Mouse (Mus musculus) stomach, postnatal 0 days (tissue): ENCODE results near the gene Ephx3. TPM values are rescaled to one million over a fixed set of nuclear protein-coding genes. Genes with fewer than 3 reads are reported as not detected.
A peak's percentile ranks its signal among the peaks of the same experiment; 100 is the strongest.

Source experiments
- ATAC-seq: fragments of 200-750 bp; cut with Nextera tagmentation; 2 replicates; pipeline ENCODE4 v1.8.0; 2017; ENCODE audit not compliant: low FRiP score, low TSS enrichment
- DNase-seq: peaks from one replicate; pipeline ENCODE4 v3.0.0-alpha.2; 2016; ENCODE audit warnings: low spot score
- H3K27ac ChIP-seq: fragments of 300-500 bp; sonication (generic); replicated peaks from 2 replicates; pipeline ENCODE4 v1.5.1; 2014; ENCODE audit warnings: mild to moderate bottlenecking, control low read depth
- H3K27me3 ChIP-seq: fragments of 300-500 bp; sonication (generic); 2 replicates; pipeline ENCODE4 v1.6.1; 2014; ENCODE audit warnings: low read length; ENCODE audit not compliant: control insufficient read depth, insufficient read depth
- H3K36me3 ChIP-seq: fragments of 300-500 bp; sonication (generic); 2 replicates; pipeline ENCODE4 v1.6.1; 2014; ENCODE audit warnings: low read length, mixed read lengths; ENCODE audit not compliant: control insufficient read depth, insufficient read depth
- H3K4me1 ChIP-seq: fragments of 300-500 bp; sonication (generic); replicated peaks from 2 replicates; pipeline ENCODE4 v1.6.1; 2014; ENCODE audit warnings: antibody characterized with exemption; ENCODE audit not compliant: control insufficient read depth, insufficient read depth
- H3K4me2 ChIP-seq: fragments of 300-500 bp; sonication (generic); replicated peaks from 2 replicates; pipeline ENCODE4 v1.6.1; 2014; ENCODE audit warnings: low read depth, mild to moderate bottlenecking, control low read depth, moderate library complexity
- H3K4me3 ChIP-seq: fragments of 300-500 bp; sonication (generic); 2 replicates; pipeline ENCODE4 v1.5.1; 2014; ENCODE audit warnings: low read depth, low read length, control low read depth
- H3K9ac ChIP-seq: fragments of 300-500 bp; sonication (generic); 2 replicates; pipeline ENCODE4 v1.6.1; 2014; ENCODE audit warnings: mild to moderate bottlenecking, low read length, control low read depth, mixed read lengths
- H3K9me3 ChIP-seq: fragments of 300-500 bp; sonication (generic); 2 replicates; pipeline ENCODE4 v1.6.1; 2016; ENCODE audit warnings: low read length; ENCODE audit not compliant: control insufficient read depth
- CTCF ChIP-seq: IDR thresholded peaks from 2 replicates; pipeline ENCODE4 v1.5.1; 2016; ENCODE audit warnings: antibody characterized with exemption, low read depth, mild to moderate bottlenecking, moderate library complexity
- EP300 ChIP-seq: optimal IDR thresholded peaks from 2 replicates; pipeline ENCODE3; 2016; ENCODE audit warnings: antibody characterized with exemption
- WGBS: fragments of 180-500 bp; shearing (Covaris S2); extraction: QIAGEN DNeasy Blood & Tissue Kit; methylation state at CpG from one replicate; pipeline ENCODE4 v1.1.7; 2014; 5-methylcytosine and 5-hydroxymethylcytosine counted together
- polyA plus RNA-seq: library from polyadenylated mRNA; unstranded; fragments of >200 nt; fragmentation: Nextera tagmentation; extraction: Ambion mirVana; gene quantifications from 2 replicates; pipeline ENCODE4 v1.2.1, GENCODE M21; 2015

The Ephx3 gene
- polyA plus RNA-seq, 1 experiment from 2014 or later: 48.8 TPM

DNA sequence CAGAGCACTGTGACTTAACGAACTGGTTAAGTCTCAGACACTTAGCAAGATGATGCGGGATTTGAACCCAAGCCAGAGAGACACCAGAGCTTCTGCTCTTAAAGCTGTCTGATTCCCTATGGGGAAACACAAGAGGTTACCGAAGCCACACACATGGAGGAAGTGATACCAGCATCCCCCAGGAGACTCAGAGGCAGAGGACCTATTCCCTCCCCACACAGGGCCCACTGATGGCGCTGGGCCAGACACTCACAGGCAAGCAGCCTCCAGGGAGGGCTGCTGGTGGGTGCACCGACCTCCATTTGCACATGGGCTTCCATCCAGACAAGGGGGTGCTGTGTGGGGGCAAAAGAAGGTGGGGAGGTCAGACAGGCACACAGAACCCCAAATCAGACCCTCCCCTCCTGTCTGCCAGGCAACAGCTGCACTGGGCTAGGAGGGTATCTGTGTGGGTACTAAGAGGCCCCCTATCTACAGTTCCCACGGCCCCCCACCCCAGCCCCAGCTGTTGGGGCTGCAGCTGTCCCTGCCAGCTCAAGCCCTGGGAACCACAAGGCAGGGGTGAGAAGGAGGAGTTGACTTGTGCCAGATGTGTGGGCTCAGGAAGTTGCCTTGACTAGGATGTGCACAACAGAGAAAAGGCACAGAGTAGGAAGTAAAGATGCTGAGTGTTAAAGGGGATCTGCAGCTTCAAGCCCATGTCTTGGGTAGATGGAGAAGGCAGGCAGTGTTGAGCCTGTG lies 25.3 kb downstream of the Ephx3 start:
- no peaks in the 10 kb centered on the region for H3K36me3 ChIP-seq
- ATAC-seq: no peak
- H3K27me3 ChIP-seq: no peaks in the 10 kb centered on the region
- H3K9me3 ChIP-seq: no peaks in the 10 kb centered on the region
- H3K27ac ChIP-seq: peak overlapping the region; percentile 63
- no peak overlapping the region for H3K9ac ChIP-seq
- H3K4me1 ChIP-seq: peaks cover 4% of the 10 kb centered on the region; the same call in 1 of the 2 replicates
- no peak for TF ChIP-seq EP300
- 43% methylated on average over 6 of the region's 6 CpGs for WGBS
- H3K4me3 ChIP-seq: no peak overlapping the region
- no peak for DNase-seq
- no peak overlapping the region for H3K4me2 ChIP-seq

DNA sequence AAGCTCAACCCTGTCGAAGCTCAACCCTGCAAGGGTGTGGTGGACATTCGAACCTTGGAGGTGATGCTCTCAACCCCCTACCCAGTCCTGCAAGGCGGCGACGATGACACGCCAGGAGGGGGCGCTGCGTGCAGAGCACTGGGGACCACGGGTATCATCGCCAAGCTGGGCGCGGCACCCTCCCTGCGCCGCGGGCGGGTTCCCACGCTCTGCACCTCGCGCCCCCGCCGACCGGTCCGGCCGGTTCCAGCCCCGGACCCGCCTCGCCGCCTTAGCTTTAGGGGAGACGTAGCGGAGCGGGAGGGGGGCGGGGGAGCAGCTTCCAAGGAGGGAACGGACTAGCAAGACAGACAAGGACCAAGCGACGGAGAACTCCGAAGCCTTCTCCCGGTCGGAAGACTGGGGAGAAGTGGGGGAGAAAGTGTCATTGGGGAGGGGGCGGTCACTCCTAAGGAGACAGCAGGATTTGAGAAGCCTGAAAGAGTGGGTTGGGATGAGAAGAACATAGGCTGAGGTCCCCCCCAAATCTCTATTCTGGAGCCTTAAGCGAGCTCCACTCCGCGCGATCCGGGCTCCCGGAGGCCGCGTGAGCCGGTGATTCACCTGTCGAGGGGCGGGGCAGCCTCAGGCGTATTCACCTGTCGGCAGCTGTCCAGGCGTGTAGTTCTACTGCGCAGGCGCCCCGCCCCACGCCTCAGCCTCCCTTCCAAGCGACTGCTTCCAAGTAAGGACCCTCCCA lies 27.1 kb downstream of the Ephx3 start:
- H3K27me3 ChIP-seq: no peaks in the 10 kb centered on the region
- H3K36me3 ChIP-seq: no peaks in the 10 kb centered on the region
- peak overlapping the region; percentile 85 for H3K27ac ChIP-seq
- H3K9me3 ChIP-seq: no peaks in the 10 kb centered on the region
- peak overlapping the region; percentile 48 for H3K4me3 ChIP-seq
- H3K4me2 ChIP-seq: peak overlapping the region; percentile 82
- peak; percentile 84 for TF ChIP-seq CTCF
- TF ChIP-seq EP300: peak; percentile 67
- peak overlapping the region; percentile 54 for H3K9ac ChIP-seq
- ATAC-seq (peak; percentile 87), DNase-seq (peak; percentile 94)
- 2% methylated on average over 57 of the region's 58 CpGs for WGBS
- peaks cover 4% of the 10 kb centered on the region; the same call in 1 of the 2 replicates for H3K4me1 ChIP-seq

DNA sequence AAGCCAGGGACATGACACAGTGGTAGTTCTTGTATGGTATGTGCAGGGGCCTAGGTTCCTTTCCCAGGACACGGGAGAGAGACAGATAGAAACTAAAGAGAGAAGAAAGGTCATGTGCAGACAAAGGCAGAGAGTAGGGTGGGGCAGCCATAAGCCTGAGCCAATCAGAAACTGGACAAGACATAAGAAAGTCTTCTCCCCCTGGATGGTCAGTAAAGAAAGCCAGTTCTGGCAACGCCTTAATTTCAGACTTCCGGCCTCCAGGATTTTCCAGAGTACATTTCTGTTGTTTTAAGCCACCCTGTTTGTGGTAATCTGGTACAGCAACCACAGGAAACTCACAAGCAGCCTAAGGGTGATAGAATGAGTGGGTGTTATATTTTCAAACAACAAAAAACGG lies 28.5 kb downstream of the Ephx3 start:
- H3K4me1 ChIP-seq: peaks cover 4% of the 10 kb centered on the region; the same call in 1 of the 2 replicates
- no peaks in the 10 kb centered on the region for H3K27me3 ChIP-seq
- H3K4me2 ChIP-seq: no peak overlapping the region
- 51% methylated on average over 4 of the region's 4 CpGs for WGBS
- TF ChIP-seq EP300: no peak
- no peak for TF ChIP-seq CTCF
- no peaks in the 10 kb centered on the region for H3K9me3 ChIP-seq
- no peak overlapping the region for H3K4me3 ChIP-seq
- H3K36me3 ChIP-seq: no peaks in the 10 kb centered on the region
- ATAC-seq: no peak
- DNase-seq: no peak
- H3K9ac ChIP-seq: no peak overlapping the region
- H3K27ac ChIP-seq: no peak overlapping the region

DNA sequence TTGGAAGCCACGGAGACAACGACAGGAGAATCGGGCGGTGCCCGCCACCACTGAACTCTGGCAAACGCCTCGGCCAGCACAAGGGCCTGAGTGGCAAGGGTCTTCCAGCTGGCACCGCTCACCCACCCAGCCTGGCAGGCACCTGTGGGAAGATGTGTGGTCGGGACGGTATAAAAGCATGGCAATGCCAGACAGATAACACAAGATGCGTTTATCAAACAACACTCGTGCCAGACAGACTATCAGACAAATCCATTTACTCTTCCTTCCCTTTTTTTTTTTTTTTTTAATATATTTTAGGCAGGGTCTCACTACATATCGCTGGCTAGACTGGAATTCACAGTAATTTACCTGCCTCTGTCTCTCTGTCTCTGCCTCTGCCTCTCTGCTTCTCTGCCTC lies 30.5 kb downstream of the Ephx3 start:
- WGBS: 77% methylated on average over 13 of the region's 13 CpGs
- TF ChIP-seq EP300 (no peak), CTCF (no peak)

DNA sequence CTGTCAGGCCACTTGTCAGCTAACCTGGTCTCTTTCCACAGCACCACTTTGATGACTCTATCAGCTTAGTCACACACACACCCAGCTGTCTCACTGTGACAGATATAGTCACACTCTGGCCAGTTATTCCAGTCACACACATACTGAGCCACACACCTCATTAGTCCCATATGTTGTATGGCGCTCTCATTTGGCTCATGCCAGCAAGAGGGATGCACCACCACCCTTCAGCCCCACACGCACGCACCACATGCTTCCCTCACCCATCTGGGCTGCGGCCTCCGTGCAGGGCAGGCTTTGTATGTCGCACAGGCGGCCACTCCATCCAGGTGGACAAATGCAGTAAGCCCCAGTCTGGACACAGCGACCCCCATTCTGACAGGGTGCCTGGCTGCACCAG lies 42.6 kb downstream of the Ephx3 start:
- Histone ChIP-seq H3K4me2 (no peak overlapping the region), H3K4me3 (no peak overlapping the region), H3K4me1 (no peaks in the 10 kb centered on the region), H3K9ac (no peak overlapping the region), H3K36me3 (peaks cover 8% of the 10 kb centered on the region; the same call in 1 of the 2 replicates), H3K27me3 (no peaks in the 10 kb centered on the region), H3K27ac (no peak overlapping the region), H3K9me3 (no peaks in the 10 kb centered on the region)
- ATAC-seq: peak; percentile 18; the same call in 1 of the 2 replicates
- TF ChIP-seq CTCF (no peak), EP300 (no peak)
- 91% methylated on average over 8 of the region's 8 CpGs for WGBS
- DNase-seq: no peak

More for the DNA sequence above, 30.5 kb downstream of the Ephx3 start:
- Histone ChIP-seq H3K27me3 (no peaks in the 10 kb centered on the region), H3K27ac (no peak overlapping the region), H3K4me3 (no peak overlapping the region), H3K36me3 (no peaks in the 10 kb centered on the region), H3K9me3 (no peaks in the 10 kb centered on the region), H3K4me2 (no peak overlapping the region), H3K9ac (no peak overlapping the region), H3K4me1 (no peaks in the 10 kb centered on the region; the same call in 1 of the 2 replicates)
- ATAC-seq (no peak), DNase-seq (no peak)
